In the genomic region with DNA sequence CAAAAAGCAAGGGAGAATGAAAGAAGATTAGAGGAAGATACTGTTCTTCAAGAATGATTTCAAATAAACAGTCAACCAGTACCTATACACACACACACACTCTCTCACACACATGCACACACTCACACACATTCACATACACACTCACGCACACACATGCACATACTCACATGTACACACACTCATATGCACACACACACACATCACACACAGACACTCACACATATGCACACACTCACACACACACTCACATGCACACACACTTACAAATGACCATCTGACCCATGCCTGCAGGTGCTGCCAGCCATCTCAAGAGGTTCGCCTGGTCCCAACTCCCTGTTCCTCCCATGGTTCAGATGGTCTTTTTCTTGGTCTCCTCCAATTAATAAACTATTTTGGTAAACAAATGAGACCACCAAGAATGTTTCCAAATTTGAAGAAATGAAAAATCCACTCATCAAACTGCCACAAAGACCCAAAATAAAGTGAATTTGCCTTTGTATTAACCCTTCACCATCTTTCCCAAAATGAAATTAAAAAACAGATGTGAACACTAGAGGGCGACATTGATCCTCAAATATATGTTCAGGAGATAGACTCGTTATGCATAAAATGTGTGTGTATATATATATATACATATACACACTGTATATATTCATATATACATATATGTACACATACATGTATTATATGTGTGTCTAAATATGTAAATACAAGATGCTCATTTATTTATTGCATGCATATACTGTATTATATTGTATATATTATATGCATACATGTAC, we compare ENCODE assay signal across 8 mouse cellular contexts.
DNase-seq lines count a peak whose midpoint lies in the region; ATAC-seq and TF ChIP-seq lines count a peak whose summit lies in the region.

No protein-coding gene starts in this region.

- peak; percentile 86 for TF ChIP-seq CTCF in layer of hippocampus, adult 2 months (conservative IDR thresholded peaks at IDR 0.05)

- no peaks in the 10 kb centered on the region for H3K27me3 ChIP-seq in neural tube, embryonic 15.5 days (replicated peaks)

- H3K36me3 ChIP-seq in neural tube, embryonic 15.5 days: no peaks in the 10 kb centered on the region

- no peaks in the 10 kb centered on the region for H3K9me3 ChIP-seq in neural tube, embryonic 15.5 days (replicated peaks)

- H3K9ac ChIP-seq in neural tube, embryonic 15.5 days (replicated peaks): no peak overlapping the region

- 0 out of 2 replicates have a peak, but pooled peaks have one; percentile 44 for ATAC-seq in megakaryocyte-erythroid progenitor cell, adult 5-6 weeks (replicated peaks; ENCODE audit: low FRiP score, low TSS enrichment, poor library complexity, severe bottlenecking)
- ATAC-seq in neural tube, embryonic 15.5 days (ENCODE audit: low FRiP score): no peak

- no peaks in the 10 kb centered on the region for H3K4me1 ChIP-seq in neural tube, embryonic 15.5 days

- DNase-seq in layer of hippocampus, adult 2 months (ENCODE audit: low spot score in 2 of 2): peak in 1 of 2 experiments; percentile 18
- no peak for DNase-seq in layer of hippocampus, adult 11-12 months (ENCODE audit: low spot score)
- DNase-seq in ES-CJ7 (ENCODE audit: low read depth, low spot score): peak; percentile 12
- DNase-seq in embryo, embryonic 10 days (ENCODE audit: low spot score): peak; percentile 53
- no peak for DNase-seq in right cerebral cortex, postnatal 10 days (ENCODE audit: low spot score in 2 of 2)
- no peak for DNase-seq in spleen, adult 18-20 months

- no peak overlapping the region for H3K27ac ChIP-seq in layer of hippocampus, adult 2 months
- no peak overlapping the region for H3K27ac ChIP-seq in neural tube, embryonic 15.5 days (replicated peaks)

- H3K4me3 ChIP-seq in layer of hippocampus, adult 2 months: no peak overlapping the region
- H3K4me3 ChIP-seq in neural tube, embryonic 15.5 days (replicated peaks): no peak overlapping the region

- H3K4me2 ChIP-seq in neural tube, embryonic 15.5 days: no peak overlapping the region

- WGBS in neural tube, embryonic 15.5 days: 53% methylated on average over 4 of the region's 4 CpGs

Comparison
In these comparisons a context has a peak if more than half of its experiments do, and no peak if none do; other contexts are left out.
1. DNase-seq: peak in ES-CJ7 (single experiment) and embryo, embryonic 10 days (single experiment); none in layer of hippocampus, adult 11-12 months (single experiment), right cerebral cortex, postnatal 10 days (0 of 2) and spleen, adult 18-20 months (0 of 2).